Mouse (Mus musculus) stomach, postnatal 0 days (tissue): ENCODE data around the gene Gatm. TPM values are rescaled to one million over a fixed set of nuclear protein-coding genes. Genes with fewer than 3 reads are reported as not detected.

ENCODE experiments used
- ATAC-seq: fragments of 200-750 bp; cut with Nextera tagmentation; 2 replicates; pipeline ENCODE4 v1.8.0; 2017; ENCODE audit not compliant: low FRiP score, low TSS enrichment
- DNase-seq: peaks from one replicate; pipeline ENCODE4 v3.0.0-alpha.2; 2016; ENCODE audit warnings: low spot score
- H3K27ac ChIP-seq: fragments of 300-500 bp; sonication (generic); replicated peaks from 2 replicates; pipeline ENCODE4 v1.5.1; 2014; ENCODE audit warnings: mild to moderate bottlenecking, control low read depth
- H3K27me3 ChIP-seq: fragments of 300-500 bp; sonication (generic); 2 replicates; pipeline ENCODE4 v1.6.1; 2014; ENCODE audit warnings: low read length; ENCODE audit not compliant: control insufficient read depth, insufficient read depth
- H3K36me3 ChIP-seq: fragments of 300-500 bp; sonication (generic); 2 replicates; pipeline ENCODE4 v1.6.1; 2014; ENCODE audit warnings: low read length, mixed read lengths; ENCODE audit not compliant: control insufficient read depth, insufficient read depth
- H3K4me1 ChIP-seq: fragments of 300-500 bp; sonication (generic); replicated peaks from 2 replicates; pipeline ENCODE4 v1.6.1; 2014; ENCODE audit warnings: antibody characterized with exemption; ENCODE audit not compliant: control insufficient read depth, insufficient read depth
- H3K4me2 ChIP-seq: fragments of 300-500 bp; sonication (generic); replicated peaks from 2 replicates; pipeline ENCODE4 v1.6.1; 2014; ENCODE audit warnings: low read depth, mild to moderate bottlenecking, control low read depth, moderate library complexity
- H3K4me3 ChIP-seq: fragments of 300-500 bp; sonication (generic); 2 replicates; pipeline ENCODE4 v1.5.1; 2014; ENCODE audit warnings: low read depth, low read length, control low read depth
- H3K9ac ChIP-seq: fragments of 300-500 bp; sonication (generic); 2 replicates; pipeline ENCODE4 v1.6.1; 2014; ENCODE audit warnings: mild to moderate bottlenecking, low read length, control low read depth, mixed read lengths
- H3K9me3 ChIP-seq: fragments of 300-500 bp; sonication (generic); 2 replicates; pipeline ENCODE4 v1.6.1; 2016; ENCODE audit warnings: low read length; ENCODE audit not compliant: control insufficient read depth
- CTCF ChIP-seq: IDR thresholded peaks from 2 replicates; pipeline ENCODE4 v1.5.1; 2016; ENCODE audit warnings: antibody characterized with exemption, low read depth, mild to moderate bottlenecking, moderate library complexity
- EP300 ChIP-seq: optimal IDR thresholded peaks from 2 replicates; pipeline ENCODE3; 2016; ENCODE audit warnings: antibody characterized with exemption
- WGBS: fragments of 180-500 bp; shearing (Covaris S2); extraction: QIAGEN DNeasy Blood & Tissue Kit; methylation state at CpG from one replicate; pipeline ENCODE4 v1.1.7; 2014; 5-methylcytosine and 5-hydroxymethylcytosine counted together
- microRNA counts: library from miRNA; unstranded; fragments of <30 nt; microRNA quantifications from one replicate; lab custom pipeline; 2015
- microRNA-seq: library from miRNA; unstranded; fragments of <30 nt; microRNA quantifications from one replicate; pipeline ENCODE4, GENCODE M21; 2016
- polyA plus RNA-seq: library from polyadenylated mRNA; unstranded; fragments of >200 nt; fragmentation: Nextera tagmentation; extraction: Ambion mirVana; gene quantifications from 2 replicates; pipeline ENCODE4 v1.2.1, GENCODE M21; 2015

Gene Gatm
- polyA plus RNA-seq, 1 experiment from 2014 or later = 8.5 TPM

GRCm38 (mm10) chr2:122562251-122562650, 48.9 kb downstream of the Gatm start:
- WGBS = 75% methylated on average over 1 of the region's 1 CpGs
- Histone ChIP-seq H3K27me3 (no peaks in the 10 kb centered on the region), H3K36me3 (no peaks in the 10 kb centered on the region), H3K9ac (no peak overlapping the region), H3K4me1 (no peaks in the 10 kb centered on the region), H3K27ac (no peak overlapping the region), H3K9me3 (no peaks in the 10 kb centered on the region), H3K4me3 (no peak overlapping the region), H3K4me2 (no peak overlapping the region)
- ATAC-seq (no peak), DNase-seq (no peak)
- no peak for TF ChIP-seq CTCF

DNA sequence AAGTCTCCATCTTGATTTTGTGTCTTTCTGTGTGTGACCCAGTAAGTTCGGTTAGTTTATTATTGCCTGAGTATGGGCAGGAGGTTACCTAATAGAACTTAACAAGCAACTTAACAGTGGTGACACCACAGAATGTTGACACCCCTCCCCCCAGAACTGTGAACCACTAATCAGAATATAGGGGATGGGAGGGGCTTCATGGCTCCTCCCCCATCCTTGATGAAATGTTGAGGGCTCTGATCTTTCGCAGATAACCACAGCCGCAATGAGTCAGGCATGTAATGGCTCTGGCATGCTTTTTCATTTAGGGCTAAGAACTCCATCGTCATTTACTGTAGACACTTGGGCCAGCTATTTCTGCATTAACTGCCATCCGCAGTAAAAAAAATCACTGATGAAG, 49.9 kb downstream of the Gatm start:
- TF ChIP-seq EP300 = no peak
- no peak for TF ChIP-seq CTCF

GRCm38 (mm10) chr2:122558317-122558716, 52.8 kb downstream of the Gatm start:
- no peaks in the 10 kb centered on the region for H3K36me3 ChIP-seq
- DNase-seq = peak; percentile 59
- ATAC-seq = no peak
- TF ChIP-seq EP300 (no peak), CTCF (peak; percentile 81)
- 22% methylated on average over 2 of the region's 2 CpGs for WGBS
- no peaks in the 10 kb centered on the region for H3K27me3 ChIP-seq
- H3K27ac ChIP-seq = no peak overlapping the region
- H3K4me1 ChIP-seq = no peaks in the 10 kb centered on the region
- no peak overlapping the region for H3K9ac ChIP-seq
- H3K4me3 ChIP-seq = no peak overlapping the region
- no peaks in the 10 kb centered on the region for H3K9me3 ChIP-seq
- no peak overlapping the region for H3K4me2 ChIP-seq

More for the DNA sequence above, 49.9 kb downstream of the Gatm start:
- 86% methylated on average over 5 of the region's 5 CpGs for WGBS
- no peak overlapping the region for H3K9ac ChIP-seq
- H3K27me3 ChIP-seq = no peaks in the 10 kb centered on the region
- H3K27ac ChIP-seq = no peak overlapping the region
- H3K36me3 ChIP-seq = no peaks in the 10 kb centered on the region
- no peaks in the 10 kb centered on the region for H3K4me1 ChIP-seq
- H3K4me2 ChIP-seq = no peak overlapping the region
- DNase-seq (no peak), ATAC-seq (no peak)
- no peaks in the 10 kb centered on the region for H3K9me3 ChIP-seq
- no peak overlapping the region for H3K4me3 ChIP-seq

MicroRNAs within 50 kb of the gene (microRNA counts, 519-probe panel; counts per million panel counts)
- microRNA mmu-miR-147 (lab: Ali Mortazavi, UCI) = not detected

Small RNA genes within 50 kb of the gene (microRNA-seq; reads per million reads assigned to microRNA genes)
- 249 reads per million, percentile 57 among the genes with 10 or more reads in this experiment for gene Mir147

Other genes with a start within 250 kb of the Gatm start
- gene Shf, start 242.1 kb downstream of the Gatm start, polyA plus RNA-seq = 1.6 and 1.7 TPM in 2 replicates
- 10.6 and 12.9 TPM in 2 replicates for gene Slc28a2, start 184.8 kb downstream of the Gatm start, polyA plus RNA-seq
- gene Gm14085, start 126.4 kb downstream of the Gatm start, polyA plus RNA-seq = not detected in 2 replicates
- gene AA467197, start 25.7 kb upstream of the Gatm start, polyA plus RNA-seq = 193 and 201 TPM in 2 replicates
- gene Slc30a4, start 91.4 kb upstream of the Gatm start, polyA plus RNA-seq = 9.5 TPM in 2 replicates
- gene Bloc1s6, start 127.2 kb upstream of the Gatm start, polyA plus RNA-seq = 30.4 and 32.7 TPM in 2 replicates
- 79.2 and 90.4 TPM in 2 replicates for gene Sqor, start 153.9 kb upstream of the Gatm start, polyA plus RNA-seq